Mouse (Mus musculus): ENCODE measurements at regions not wholly inside any gene's neighbourhood (a gene's known extent, or its start where the extent isn't known, plus 50 kb on each side); places are given as distances from the start of the nearest gene placed in this dataset.

GRCm38 (mm10) chr12:51534606-51535005 lies 58.5 kb upstream of the Coch start:
- no peak for TF ChIP-seq RCOR1 (IDR thresholded peaks at IDR 0.05; ENCODE audit: low read depth, low read length)
- no peak for TF ChIP-seq CTCF (IDR thresholded peaks at IDR 0.05 in 2 of 3, conservative IDR thresholded peaks at IDR 0.05 in 1 of 3; ENCODE audit: control insufficient read depth in 1 of 3, insufficient read depth in 1 of 3, low read depth in 2 of 3, low read length in 3 of 3, poor library complexity in 1 of 3, severe bottlenecking in 1 of 3)
- TF ChIP-seq HCFC1 (IDR thresholded peaks at IDR 0.05; ENCODE audit: low read depth, low read length), result no peak
- no peak for TF ChIP-seq CHD1 (IDR thresholded peaks at IDR 0.05; ENCODE audit: low read depth, low read length)
- no peak for TF ChIP-seq TCF12 (IDR thresholded peaks at IDR 0.05; ENCODE audit: low read depth, low read length)
- no peak for TF ChIP-seq TAL1 (IDR thresholded peaks at IDR 0.05; ENCODE audit: low read length)
- no peak for TF ChIP-seq EP300 (IDR thresholded peaks at IDR 0.05; ENCODE audit: low read depth in 1 of 2, low read length in 2 of 2)
- no peak for TF ChIP-seq POLR2A (IDR thresholded peaks at IDR 0.05; ENCODE audit: control insufficient read depth in 1 of 2, insufficient read depth in 1 of 2, low read depth in 1 of 2, low read length in 2 of 2, poor library complexity in 1 of 2)
- no peak for TF ChIP-seq USF1 (IDR thresholded peaks at IDR 0.05; ENCODE audit: low read depth, low read length)
- TF ChIP-seq POLR2AphosphoS5 (IDR thresholded peaks at IDR 0.05; ENCODE audit: borderline replicate concordance, low read depth, low read length), result no peak
